Mouse (Mus musculus) 3134 (cell line): ENCODE data around the gene Rnf44.
A peak's percentile ranks its signal among the peaks of the same experiment; 100 is the strongest.

Experiments
- DNase-seq: peaks from one replicate; pipeline ENCODE4 v3.0.0-alpha.2; 2011; ENCODE audit warnings: low spot score; ENCODE audit not compliant: insufficient read length; ENCODE audit errors: extremely low read depth

Rnf44 gene

GRCm38 (mm10) chr13:54687575-54688424 is 5.9 kb downstream of the Rnf44 start:
- DNase-seq = peak; percentile 96

GRCm38 (mm10) chr13:54687096-54687495 is 6.6 kb downstream of the Rnf44 start:
- DNase-seq = peak; percentile 71

GRCm38 (mm10) chr13:54686139-54687053 is 7.3 kb downstream of the Rnf44 start:
- DNase-seq = no peak

GRCm38 (mm10) chr13:54685174-54685573 is 8.5 kb downstream of the Rnf44 start:
- no peak for DNase-seq

- DNase-seq = no peak
Observed at GRCm38 (mm10) chr13:54684140-54684896, 9.4 kb downstream of the Rnf44 start.

- no peak for DNase-seq
Observed at GRCm38 (mm10) chr13:54683301-54683700, 10.4 kb downstream of the Rnf44 start.

GRCm38 (mm10) chr13:54681291-54681690 is 12.4 kb downstream of the Rnf44 start:
- no peak for DNase-seq

- DNase-seq = no peak
Observed at GRCm38 (mm10) chr13:54680184-54680853, 13.4 kb downstream of the Rnf44 start.

- no peak for DNase-seq
Observed at GRCm38 (mm10) chr13:54678263-54678662, 15.4 kb downstream of the Rnf44 start.

- DNase-seq = no peak
Observed at GRCm38 (mm10) chr13:54675895-54676590, 17.7 kb downstream of the Rnf44 start.

- DNase-seq = no peak
Observed at GRCm38 (mm10) chr13:54670491-54670890, 23.2 kb downstream of the Rnf44 start.

GRCm38 (mm10) chr13:54665062-54665461 is 28.6 kb downstream of the Rnf44 start:
- DNase-seq = no peak

GRCm38 (mm10) chr13:54664509-54664908 is 29.2 kb downstream of the Rnf44 start:
- DNase-seq = no peak

GRCm38 (mm10) chr13:54663999-54664398 is 29.7 kb downstream of the Rnf44 start:
- DNase-seq = no peak

- no peak for DNase-seq
Observed at GRCm38 (mm10) chr13:54661358-54661757, 32.3 kb downstream of the Rnf44 start.

GRCm38 (mm10) chr13:54660877-54661276 is 32.8 kb downstream of the Rnf44 start:
- no peak for DNase-seq

GRCm38 (mm10) chr13:54650461-54650860 is 43.2 kb downstream of the Rnf44 start:
- no peak for DNase-seq

- DNase-seq = no peak
Observed at GRCm38 (mm10) chr13:54635011-54635410, 58.7 kb downstream of the Rnf44 start.

GRCm38 (mm10) chr13:54632731-54633277 is 60.9 kb downstream of the Rnf44 start:
- DNase-seq = no peak
